Mouse (Mus musculus): ENCODE results near the gene Cnnm2.

- no peak for TF ChIP-seq CTCF (IDR thresholded peaks at IDR 0.05; ENCODE audit: borderline replicate concordance, extremely low read depth, insufficient read depth, insufficient read length)
- no peak for TF ChIP-seq POLR2A (IDR thresholded peaks at IDR 0.05; ENCODE audit: borderline replicate concordance, extremely low read depth, insufficient read depth, insufficient read length, poor library complexity, severe bottlenecking)
Measured at GRCm38 (mm10) chr19:46873924-46874323, 112.5 kb downstream of the Cnnm2 start.
